Mouse (Mus musculus): ENCODE data around the gene Dok5. TPM values are rescaled to one million over a fixed set of nuclear protein-coding genes. Genes with fewer than 3 reads are reported as not detected.

Gene Dok5
- polyA plus RNA-seq, 2 experiments, result 10.8 to 11.9 TPM

GRCm38 (mm10) chr2:170808259-170808789 is 76.7 kb downstream of the Dok5 start:
- WGBS, result 57% methylated on average over 10 of the region's 10 CpGs
- H3K4me2 ChIP-seq (replicated peaks; ENCODE audit: low read depth, low read length, severe bottlenecking), result no peak overlapping the region
- 0 out of 2 replicates have a peak, but pooled peaks cover 4% of the 10 kb centered on the region for H3K4me1 ChIP-seq (ENCODE audit: control insufficient read depth, insufficient read depth, low read length)
- H3K9ac ChIP-seq (ENCODE audit: low read depth, low read length, severe bottlenecking), result no peak overlapping the region
- H3K36me3 ChIP-seq (ENCODE audit: control insufficient read depth, insufficient read depth, low read length), result no peaks in the 10 kb centered on the region
- no peak for ATAC-seq (ENCODE audit: low FRiP score, low read depth)
- H3K27me3 ChIP-seq (ENCODE audit: control insufficient read depth, insufficient read depth, low read length), result no peaks in the 10 kb centered on the region
- TF ChIP-seq POLR2A (IDR thresholded peaks at IDR 0.05; ENCODE audit: borderline replicate concordance, extremely low read depth, insufficient read depth, insufficient read length), result no peak
- DNase-seq (ENCODE audit: low spot score), result no peak
- no peak overlapping the region for H3K4me3 ChIP-seq (replicated peaks; ENCODE audit: low read length)
- no peaks in the 10 kb centered on the region for H3K9me3 ChIP-seq (ENCODE audit: control insufficient read depth, low read length)
- H3K27ac ChIP-seq (replicated peaks; ENCODE audit: low read depth, low read length), result no peak overlapping the region

GRCm38 (mm10) chr2:170811356-170811755 is 79.7 kb downstream of the Dok5 start:
- Histone ChIP-seq H3K27me3 (ENCODE audit: control insufficient read depth, insufficient read depth, low read length) (no peaks in the 10 kb centered on the region), H3K4me1 (ENCODE audit: control insufficient read depth, insufficient read depth, low read length) (0 out of 2 replicates have a peak, but pooled peaks cover 4% of the 10 kb centered on the region), H3K36me3 (ENCODE audit: control insufficient read depth, insufficient read depth, low read length) (no peaks in the 10 kb centered on the region), H3K4me3 (replicated peaks; ENCODE audit: low read length) (no peak overlapping the region), H3K9ac (ENCODE audit: low read depth, low read length, severe bottlenecking) (no peak overlapping the region), H3K9me3 (ENCODE audit: control insufficient read depth, low read length) (no peaks in the 10 kb centered on the region), H3K27ac (replicated peaks; ENCODE audit: low read depth, low read length) (no peak overlapping the region), H3K4me2 (replicated peaks; ENCODE audit: low read depth, low read length, severe bottlenecking) (no peak overlapping the region)
- TF ChIP-seq POLR2A (IDR thresholded peaks at IDR 0.05; ENCODE audit: borderline replicate concordance, extremely low read depth, insufficient read depth, insufficient read length), result no peak
- ATAC-seq (ENCODE audit: low FRiP score, low read depth) (no peak), DNase-seq (ENCODE audit: low spot score) (no peak)
- WGBS, result 67% methylated on average over 9 of the region's 9 CpGs

GRCm38 (mm10) chr2:170816302-170816701 is 84.7 kb downstream of the Dok5 start:
- 76% methylated on average over 8 of the region's 8 CpGs for WGBS
- no peak for DNase-seq (ENCODE audit: low spot score)
- no peak overlapping the region for H3K4me2 ChIP-seq (replicated peaks; ENCODE audit: low read depth, low read length, severe bottlenecking)
- TF ChIP-seq POLR2A (IDR thresholded peaks at IDR 0.05; ENCODE audit: borderline replicate concordance, extremely low read depth, insufficient read depth, insufficient read length), result no peak
- H3K4me1 ChIP-seq (ENCODE audit: control insufficient read depth, insufficient read depth, low read length), result no peaks in the 10 kb centered on the region
- H3K9ac ChIP-seq (ENCODE audit: low read depth, low read length, severe bottlenecking), result no peak overlapping the region
- H3K27me3 ChIP-seq (ENCODE audit: control insufficient read depth, insufficient read depth, low read length), result no peaks in the 10 kb centered on the region
- H3K27ac ChIP-seq (replicated peaks; ENCODE audit: low read depth, low read length), result no peak overlapping the region
- no peak overlapping the region for H3K4me3 ChIP-seq (replicated peaks; ENCODE audit: low read length)
- ATAC-seq (ENCODE audit: low FRiP score, low read depth), result no peak
- H3K36me3 ChIP-seq (ENCODE audit: control insufficient read depth, insufficient read depth, low read length), result no peaks in the 10 kb centered on the region
- H3K9me3 ChIP-seq (ENCODE audit: control insufficient read depth, low read length), result 0 out of 2 replicates have a peak, but pooled peaks cover 3% of the 10 kb centered on the region

- no peak for TF ChIP-seq POLR2A (IDR thresholded peaks at IDR 0.05; ENCODE audit: borderline replicate concordance, extremely low read depth, insufficient read depth, insufficient read length)
- DNase-seq (ENCODE audit: low spot score), result no peak
- ATAC-seq (ENCODE audit: low FRiP score, low read depth), result no peak
- 67% methylated on average over 4 of the region's 4 CpGs for WGBS
- 0 out of 2 replicates have a peak, but pooled peaks cover 3% of the 10 kb centered on the region for H3K9me3 ChIP-seq (ENCODE audit: control insufficient read depth, low read length)
- no peak overlapping the region for H3K9ac ChIP-seq (ENCODE audit: low read depth, low read length, severe bottlenecking)
- no peak overlapping the region for H3K27ac ChIP-seq (replicated peaks; ENCODE audit: low read depth, low read length)
- H3K36me3 ChIP-seq (ENCODE audit: control insufficient read depth, insufficient read depth, low read length), result no peaks in the 10 kb centered on the region
- no peaks in the 10 kb centered on the region for H3K4me1 ChIP-seq (ENCODE audit: control insufficient read depth, insufficient read depth, low read length)
- H3K4me3 ChIP-seq (replicated peaks; ENCODE audit: low read length), result no peak overlapping the region
- H3K27me3 ChIP-seq (ENCODE audit: control insufficient read depth, insufficient read depth, low read length), result no peaks in the 10 kb centered on the region
- no peak overlapping the region for H3K4me2 ChIP-seq (replicated peaks; ENCODE audit: low read depth, low read length, severe bottlenecking)
These were observed 85.6 kb downstream of the Dok5 start for GRCm38 (mm10) chr2:170817112-170817703.

- peak; percentile 79 for DNase-seq (ENCODE audit: low spot score)
- Histone ChIP-seq H3K4me1 (ENCODE audit: control insufficient read depth, insufficient read depth, low read length) (no peaks in the 10 kb centered on the region), H3K27ac (replicated peaks; ENCODE audit: low read depth, low read length) (no peak overlapping the region), H3K36me3 (ENCODE audit: control insufficient read depth, insufficient read depth, low read length) (no peaks in the 10 kb centered on the region), H3K9me3 (ENCODE audit: control insufficient read depth, low read length) (no peaks in the 10 kb centered on the region), H3K9ac (ENCODE audit: low read depth, low read length, severe bottlenecking) (no peak overlapping the region), H3K27me3 (ENCODE audit: control insufficient read depth, insufficient read depth, low read length) (no peaks in the 10 kb centered on the region), H3K4me3 (replicated peaks; ENCODE audit: low read length) (peak overlapping the region; percentile 23), H3K4me2 (replicated peaks; ENCODE audit: low read depth, low read length, severe bottlenecking) (peak overlapping the region; percentile 46)
- no peak for TF ChIP-seq POLR2A (IDR thresholded peaks at IDR 0.05; ENCODE audit: borderline replicate concordance, extremely low read depth, insufficient read depth, insufficient read length)
- ATAC-seq (ENCODE audit: low FRiP score, low read depth), result peak; percentile 55; the same call in 1 of the 2 replicates
- WGBS, result 18% methylated on average over 17 of the region's 17 CpGs
These were observed 95.3 kb downstream of the Dok5 start for GRCm38 (mm10) chr2:170826821-170827441.
